Mouse (Mus musculus) C2C12 (cell line): ENCODE measurements around the gene Anks1b.

ENCODE experiments used
- CEBPB ChIP-seq: IDR thresholded peaks from one replicate; pipeline ENCODE4 v1.6.1; 2011; ENCODE audit warnings: low read depth, mild to moderate bottlenecking, control low read depth, moderate library complexity
- CTCF ChIP-seq: IDR thresholded peaks from one replicate; pipeline ENCODE4 v1.5.1; 2011; ENCODE audit not compliant: control insufficient read depth, insufficient read depth, insufficient read length
- MYOD1 ChIP-seq: IDR thresholded peaks from one replicate; pipeline ENCODE4 v1.6.1; 2011; ENCODE audit warnings: low read depth; ENCODE audit not compliant: control insufficient read depth, insufficient read length
- MYOG ChIP-seq: IDR thresholded peaks from one replicate; pipeline ENCODE4 v1.6.1; 2011; ENCODE audit not compliant: control insufficient read depth, insufficient read length; ENCODE audit errors: extremely low read depth

- TF ChIP-seq CTCF (no peak), MYOG (no peak), MYOD1 (no peak), CEBPB (no peak)
These were observed 704.5 kb downstream of the Anks1b start for GRCm38 (mm10) chr10:90577777-90578176.
